Mouse (Mus musculus) heart, embryonic 14.5 days (tissue): ENCODE data around the gene Mrs2. TPM values are rescaled to one million over a fixed set of nuclear protein-coding genes. Genes with fewer than 3 reads are reported as not detected.
"Not testable (repeated sequence)": the region's sequence is repeated elsewhere in the genome, so short reads cannot be mapped to it uniquely, and the experiment has no call there.

Experiments used
- ATAC-seq: fragments of 200-750 bp; cut with Nextera tagmentation; 2 replicates; pipeline ENCODE4 v1.8.0; 2017; ENCODE audit warnings: low read depth, moderate TSS enrichment; ENCODE audit not compliant: insufficient number of reproducible peaks, insufficient read depth, low FRiP score
- H3K27ac ChIP-seq, 2 experiments: fragments of 200-500 bp in 1 of 2; fragments of 300-500 bp in 1 of 2; sonication (generic) in 1 of 2; replicated peaks in 1 of 2; 2 replicates each; pipeline ENCODE4 v1.5.1; 2012 to 2014; ENCODE audit warnings: low read depth in 2 of 2, low read length in 2 of 2, control low read depth in 1 of 2, mild to moderate bottlenecking in 1 of 2, mixed read lengths in 1 of 2; ENCODE audit not compliant: control insufficient read depth in 1 of 2, insufficient read depth in 1 of 2
- H3K27me3 ChIP-seq: fragments of 300-500 bp; sonication (generic); 2 replicates; pipeline ENCODE4 v1.6.1; 2014; ENCODE audit warnings: mild to moderate bottlenecking, low read length, control low read depth; ENCODE audit not compliant: control insufficient read depth, insufficient read depth
- H3K36me3 ChIP-seq: fragments of 300-500 bp; sonication (generic); 2 replicates; pipeline ENCODE4 v1.6.1; 2014; ENCODE audit warnings: mild to moderate bottlenecking, control low read depth, low read length, mixed read lengths; ENCODE audit not compliant: control insufficient read depth, insufficient read depth
- H3K4me1 ChIP-seq, 2 experiments: fragments of 200-500 bp in 1 of 2; fragments of 300-500 bp in 1 of 2; sonication (generic) in 1 of 2; 2 replicates each; pipeline ENCODE4 v1.6.1; 2012 to 2014; ENCODE audit warnings: low read length in 2 of 2, control low read depth in 1 of 2, mixed read lengths in 1 of 2; ENCODE audit not compliant: control insufficient read depth in 2 of 2, insufficient read depth in 2 of 2
- H3K4me2 ChIP-seq: fragments of 300-500 bp; sonication (generic); 2 replicates; pipeline ENCODE4 v1.6.1; 2014; ENCODE audit warnings: mild to moderate bottlenecking, low read length
- H3K4me3 ChIP-seq, 2 experiments: fragments of 200-500 bp in 1 of 2; fragments of 300-500 bp in 1 of 2; sonication (generic) in 1 of 2; 2 replicates each; pipeline ENCODE4 v1.5.1; 2012 to 2014; ENCODE audit warnings: low read length in 2 of 2, mild to moderate bottlenecking in 2 of 2, control low read depth in 1 of 2, low read depth in 1 of 2, moderate library complexity in 1 of 2; ENCODE audit not compliant: control insufficient read depth in 1 of 2, insufficient read depth in 1 of 2
- H3K9ac ChIP-seq: fragments of 300-500 bp; sonication (generic); 2 replicates; pipeline ENCODE4 v1.6.1; 2014; ENCODE audit warnings: mild to moderate bottlenecking, low read length
- H3K9me3 ChIP-seq: fragments of 300-500 bp; sonication (generic); 2 replicates; pipeline ENCODE4 v1.6.1; 2016; ENCODE audit warnings: low read length, control low read depth; ENCODE audit not compliant: control insufficient read depth
- WGBS: fragments of 180-500 bp; shearing (Covaris S2); extraction: QIAGEN DNeasy Blood & Tissue Kit; methylation state at CpG from one replicate; pipeline ENCODE4 v1.1.7; 2014; 5-methylcytosine and 5-hydroxymethylcytosine counted together
- polyA plus RNA-seq: library from polyadenylated mRNA; unstranded; fragments of >200 nt; fragmentation: Nextera tagmentation; extraction: Ambion mirVana; gene quantifications from 2 replicates; pipeline ENCODE4 v1.2.1, GENCODE M21; 2014

Gene Mrs2
- polyA plus RNA-seq, 1 experiment from 2014 or later: 21.7 TPM

DNA sequence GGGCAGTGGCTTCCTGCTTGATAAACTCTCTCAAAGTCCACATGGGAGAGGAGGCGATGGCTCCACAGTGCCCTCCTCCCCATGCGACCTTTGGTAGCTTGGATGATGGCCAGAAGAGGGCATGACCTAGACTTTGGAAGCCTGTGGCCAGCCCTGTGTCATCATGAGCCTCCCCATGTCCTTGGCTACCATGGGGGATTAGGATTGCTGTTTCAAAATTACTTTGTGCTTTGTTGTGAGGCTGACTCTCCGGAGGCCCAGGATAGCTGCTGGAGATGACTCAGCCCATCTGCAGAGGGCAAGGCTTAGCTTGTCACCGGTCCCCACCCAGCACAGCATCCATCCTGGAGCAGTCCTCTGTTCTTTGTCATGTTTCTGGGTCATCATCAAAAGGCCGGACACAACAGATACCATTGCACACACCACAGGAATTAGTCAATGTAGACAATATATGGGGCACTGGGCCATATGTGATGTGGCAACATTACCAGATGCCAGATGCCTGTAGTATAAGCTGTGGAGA is 42.3 kb downstream of the Mrs2 start:
- Histone ChIP-seq H3K9ac (no peak overlapping the region), H3K36me3 (no peaks in the 10 kb centered on the region), H3K27me3 (no peaks in the 10 kb centered on the region), H3K4me2 (no peak overlapping the region), H3K4me3 (no peak overlapping the region), H3K27ac (no peak overlapping the region), H3K9me3 (no peaks in the 10 kb centered on the region), H3K4me1 (peaks cover 0 to 2% of the 10 kb centered on the region in 2 experiments; a peak in 1 of 4 replicates)
- no peak for ATAC-seq
- 67% methylated on average over 5 of the region's 5 CpGs for WGBS

DNA sequence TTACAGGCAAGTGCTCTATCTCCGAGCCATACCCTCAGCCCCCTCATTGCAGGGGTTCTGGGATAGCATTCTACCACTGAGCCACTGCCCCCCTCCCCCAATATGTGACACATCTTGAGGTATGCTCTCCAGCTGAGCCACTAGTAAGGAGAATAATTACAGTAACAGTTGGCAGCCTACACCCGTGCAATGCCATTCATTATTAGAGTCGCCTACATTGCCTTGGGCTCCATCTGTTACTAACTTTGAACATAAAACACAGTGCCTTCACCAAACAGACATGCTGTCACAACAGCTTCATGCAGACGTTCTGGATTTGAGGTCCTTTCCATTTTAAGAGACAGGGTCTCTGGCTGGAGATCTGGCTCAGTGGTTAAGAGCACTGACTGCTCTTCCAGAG is 43.8 kb downstream of the Mrs2 start:
- Histone ChIP-seq H3K9me3 (no peaks in the 10 kb centered on the region), H3K36me3 (no peaks in the 10 kb centered on the region), H3K4me1 (no peaks in the 10 kb centered on the region), H3K27me3 (no peaks in the 10 kb centered on the region), H3K9ac (no peak overlapping the region), H3K27ac (no peak overlapping the region), H3K4me3 (no peak overlapping the region), H3K4me2 (no peak overlapping the region)
- no peak for ATAC-seq
- 81% methylated on average over 4 of the region's 4 CpGs for WGBS

DNA sequence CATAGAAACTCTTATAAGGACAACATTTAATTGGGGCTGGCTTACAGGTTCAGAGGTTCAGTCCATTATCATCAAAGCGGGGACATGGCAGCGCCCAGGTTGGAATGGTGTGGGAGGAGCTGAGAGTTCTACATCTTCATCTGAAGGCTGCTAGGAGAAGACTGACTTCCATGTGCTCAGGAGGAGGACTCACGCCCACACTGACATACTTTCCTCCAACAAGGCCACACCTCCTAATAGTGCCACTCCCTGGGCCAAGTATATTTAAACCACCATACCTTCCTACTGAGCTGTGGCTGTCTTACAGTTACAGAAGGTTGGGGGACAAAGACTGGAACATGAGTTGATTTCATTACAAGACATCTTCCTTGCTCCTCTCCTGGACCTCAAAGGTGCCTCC is 48.4 kb downstream of the Mrs2 start:
- not testable (repeated sequence) for H3K36me3 ChIP-seq, H3K4me3 ChIP-seq, H3K4me2 ChIP-seq, H3K27ac ChIP-seq, ATAC-seq, H3K9me3 ChIP-seq, H3K4me1 ChIP-seq, H3K9ac ChIP-seq, H3K27me3 ChIP-seq
- 83% methylated on average over 3 of the region's 3 CpGs for WGBS

DNA sequence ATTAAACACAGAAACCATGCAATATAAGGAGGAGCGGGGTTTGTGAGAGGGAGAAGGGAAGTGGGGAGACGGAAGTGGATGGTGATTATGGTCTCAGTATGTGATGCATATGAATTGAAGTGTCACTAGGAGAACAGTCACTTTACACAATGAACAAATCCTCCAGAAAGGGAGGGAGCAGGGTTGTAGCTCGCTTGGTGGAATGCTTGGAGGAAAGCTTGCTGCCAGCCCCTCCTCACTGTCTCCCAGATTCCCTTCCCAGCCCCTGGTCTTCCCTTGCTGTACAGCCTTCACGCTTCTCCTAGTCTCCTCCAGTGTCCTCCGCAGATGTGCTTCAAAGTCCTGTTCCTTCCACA is 54.4 kb downstream of the Mrs2 start:
- H3K4me1 ChIP-seq: peaks cover 2 to 7% of the 10 kb centered on the region in 2 experiments; a peak in 2 of 4 replicates
- ATAC-seq: no peak

DNA sequence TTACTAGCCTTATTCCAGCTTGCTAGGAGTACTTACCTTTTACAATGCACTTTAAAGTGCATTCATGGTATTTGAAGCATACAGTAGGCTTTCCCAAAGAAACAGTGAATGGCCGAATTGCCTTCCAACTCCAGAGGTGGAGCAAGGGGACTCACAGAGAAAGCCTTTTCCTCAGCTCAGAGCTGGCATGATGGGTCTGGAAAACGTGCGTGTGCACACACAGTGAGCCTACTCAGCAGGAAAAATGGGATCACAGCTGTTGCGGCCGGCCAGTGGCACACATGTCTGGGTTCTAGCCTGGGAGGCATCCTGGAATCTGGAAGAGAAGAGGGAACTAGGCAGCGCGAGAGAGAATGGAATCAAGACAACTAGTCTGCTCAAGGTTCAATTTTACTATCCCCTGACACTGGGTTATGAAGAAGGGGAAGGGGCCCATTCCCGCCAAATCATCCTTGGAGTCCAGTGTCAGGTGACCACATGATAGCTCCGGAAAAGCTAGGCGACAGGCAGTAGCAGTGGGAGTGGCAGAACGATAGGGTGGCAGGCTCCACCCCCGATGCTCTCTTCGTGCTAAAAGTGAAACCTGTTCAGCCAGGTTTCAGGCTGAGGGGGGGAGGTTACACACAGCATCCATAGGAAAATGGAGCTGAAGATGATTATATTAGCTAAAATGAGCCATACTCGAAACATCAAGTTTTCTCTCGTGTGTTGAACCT is 54.9 kb downstream of the Mrs2 start:
- Histone ChIP-seq H3K4me3 (peak overlapping the region; percentile 29 to 42), H3K36me3 (no peaks in the 10 kb centered on the region), H3K9me3 (no peaks in the 10 kb centered on the region), H3K27me3 (no peaks in the 10 kb centered on the region), H3K4me2 (peak overlapping the region; percentile 69), H3K4me1 (peaks cover 2 to 7% of the 10 kb centered on the region in 2 experiments; a peak in 2 of 4 replicates), H3K27ac (no peak overlapping the region), H3K9ac (peak overlapping the region; percentile 46)
- WGBS: 11% methylated on average over 15 of the region's 15 CpGs
- no peak for ATAC-seq

More for the DNA sequence above, 54.4 kb downstream of the Mrs2 start:
- peak overlapping the region; percentile 29 to 42; a peak in 3 of 4 replicates for H3K4me3 ChIP-seq
- H3K27me3 ChIP-seq: no peaks in the 10 kb centered on the region
- 28% methylated on average over 5 of the region's 5 CpGs for WGBS
- H3K9ac ChIP-seq: peak overlapping the region; percentile 46
- no peaks in the 10 kb centered on the region for H3K9me3 ChIP-seq
- H3K4me2 ChIP-seq: peak overlapping the region; percentile 69
- H3K27ac ChIP-seq: no peak overlapping the region
- no peaks in the 10 kb centered on the region for H3K36me3 ChIP-seq

DNA sequence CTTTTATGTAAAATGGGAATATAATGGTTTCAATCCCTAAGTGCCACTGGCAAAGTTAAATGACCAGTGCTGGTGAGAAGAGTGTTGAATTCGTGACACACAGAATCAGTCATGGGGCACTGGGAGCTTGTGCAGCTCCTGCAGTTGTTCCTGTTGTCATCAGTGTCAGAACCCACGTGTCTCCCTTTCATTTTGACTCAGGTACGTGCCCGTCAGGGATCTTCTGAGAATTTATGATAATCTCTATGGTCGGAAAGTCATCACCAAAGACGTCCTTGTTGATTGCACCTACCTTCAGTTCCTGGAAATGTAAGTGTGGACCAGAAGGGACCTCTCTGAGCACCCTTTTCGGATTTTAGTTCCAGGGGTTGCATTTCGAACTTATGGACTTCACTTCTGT is 58.1 kb downstream of the Mrs2 start:
- Histone ChIP-seq H3K4me2 (no peak overlapping the region), H3K9ac (no peak overlapping the region), H3K4me3 (no peak overlapping the region), H3K36me3 (no peaks in the 10 kb centered on the region), H3K4me1 (peaks cover 2 to 7% of the 10 kb centered on the region in 2 experiments; a peak in 2 of 4 replicates), H3K9me3 (no peaks in the 10 kb centered on the region), H3K27me3 (no peaks in the 10 kb centered on the region), H3K27ac (no peak overlapping the region)
- ATAC-seq: no peak
- 77% methylated on average over 8 of the region's 8 CpGs for WGBS

DNA sequence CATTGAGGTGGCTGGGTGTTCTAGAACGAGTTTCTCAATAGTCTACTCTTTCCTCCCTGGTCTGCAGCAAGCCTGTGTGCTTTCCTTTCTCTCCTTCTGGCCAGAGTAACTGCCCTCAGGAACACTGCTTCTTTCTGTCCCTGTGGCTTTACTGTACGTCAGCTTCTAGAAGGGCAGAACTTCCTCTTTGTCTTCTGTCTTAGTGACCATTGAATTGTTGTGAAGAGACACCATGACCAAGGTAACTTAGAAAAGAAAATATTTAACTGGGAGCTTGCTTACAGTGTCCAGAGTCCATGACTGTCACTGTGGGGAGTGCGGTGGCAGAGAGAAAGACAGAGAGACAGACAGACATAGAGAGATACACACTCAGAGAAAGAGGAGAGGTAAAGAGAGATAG is 60.1 kb downstream of the Mrs2 start:
- Histone ChIP-seq H3K4me2 (no peak overlapping the region), H3K36me3 (no peaks in the 10 kb centered on the region)
- WGBS: 70% methylated on average over 3 of the region's 3 CpGs

More for the DNA sequence above, 60.1 kb downstream of the Mrs2 start:
- Histone ChIP-seq H3K9me3 (no peaks in the 10 kb centered on the region), H3K9ac (no peak overlapping the region), H3K27me3 (peaks cover 2% of the 10 kb centered on the region; the same call in 1 of the 2 replicates), H3K4me1 (no peaks in the 10 kb centered on the region; a peak in 1 of 4 replicates), H3K4me3 (no peak overlapping the region), H3K27ac (no peak overlapping the region)
- ATAC-seq: no peak
